Mouse (Mus musculus) embryo, embryonic 10 days (tissue): ENCODE data around the gene Them7.

Experiments
- DNase-seq: peaks from one replicate; pipeline ENCODE4 v3.0.0-alpha.2; 2015; ENCODE audit warnings: low spot score

The Them7 gene

GRCm38 (mm10) chr2:105379682-105380081 is 155.6 kb downstream of the Them7 start:
- no peak for DNase-seq

- DNase-seq, result no peak
Measured at GRCm38 (mm10) chr2:105380757-105381319, 156.7 kb downstream of the Them7 start.

- DNase-seq, result no peak
Measured at GRCm38 (mm10) chr2:105383063-105383462, 158.9 kb downstream of the Them7 start.

- DNase-seq, result no peak
Measured at GRCm38 (mm10) chr2:105384998-105385397, 160.9 kb downstream of the Them7 start.

GRCm38 (mm10) chr2:105386418-105386817 is 162.3 kb downstream of the Them7 start:
- no peak for DNase-seq

- DNase-seq, result no peak
Measured at GRCm38 (mm10) chr2:105389007-105389890, 165.1 kb downstream of the Them7 start.

- DNase-seq, result no peak
Measured at GRCm38 (mm10) chr2:105390653-105391413, 166.7 kb downstream of the Them7 start.

GRCm38 (mm10) chr2:105391414-105391784 is 167.3 kb downstream of the Them7 start:
- no peak for DNase-seq

GRCm38 (mm10) chr2:105392514-105392913 is 168.4 kb downstream of the Them7 start:
- no peak for DNase-seq

GRCm38 (mm10) chr2:105394375-105394774 is 170.3 kb downstream of the Them7 start:
- no peak for DNase-seq

- DNase-seq, result no peak
Measured at GRCm38 (mm10) chr2:105396066-105396465, 171.9 kb downstream of the Them7 start.

GRCm38 (mm10) chr2:105397446-105398211 is 173.5 kb downstream of the Them7 start:
- no peak for DNase-seq

- no peak for DNase-seq
Measured at GRCm38 (mm10) chr2:105398636-105399084, 174.5 kb downstream of the Them7 start.

- peak; percentile 91 for DNase-seq
Measured at GRCm38 (mm10) chr2:105399085-105399891, 175.2 kb downstream of the Them7 start, which contains the start of gene Rcn1. Gene Rcn1, minus strand, starts transcription at chr2:105399319.

- no peak for DNase-seq
Measured at GRCm38 (mm10) chr2:105400558-105400957, 176.4 kb downstream of the Them7 start.

- no peak for DNase-seq
Measured at GRCm38 (mm10) chr2:105402180-105402579, 178.1 kb downstream of the Them7 start.

- DNase-seq, result no peak
Measured at GRCm38 (mm10) chr2:105408511-105408910, 184.4 kb downstream of the Them7 start.

- no peak for DNase-seq
Measured at GRCm38 (mm10) chr2:105409253-105409652, 185.1 kb downstream of the Them7 start.

GRCm38 (mm10) chr2:105414309-105414708 is 190.2 kb downstream of the Them7 start:
- DNase-seq, result no peak

- no peak for DNase-seq
Measured at GRCm38 (mm10) chr2:105416046-105416659, 192.0 kb downstream of the Them7 start.
